Mouse (Mus musculus) lung, postnatal 0 days (tissue): ENCODE measurements around the gene Nptn.

Experiments used
- CTCF ChIP-seq: IDR thresholded peaks from 2 replicates; pipeline ENCODE4 v1.5.1; 2016; ENCODE audit warnings: antibody characterized with exemption, mild to moderate bottlenecking
- EP300 ChIP-seq: IDR thresholded peaks from 2 replicates; pipeline ENCODE4 v1.6.1; 2016; ENCODE audit warnings: antibody characterized with exemption, mild to moderate bottlenecking, control low read depth

DNA sequence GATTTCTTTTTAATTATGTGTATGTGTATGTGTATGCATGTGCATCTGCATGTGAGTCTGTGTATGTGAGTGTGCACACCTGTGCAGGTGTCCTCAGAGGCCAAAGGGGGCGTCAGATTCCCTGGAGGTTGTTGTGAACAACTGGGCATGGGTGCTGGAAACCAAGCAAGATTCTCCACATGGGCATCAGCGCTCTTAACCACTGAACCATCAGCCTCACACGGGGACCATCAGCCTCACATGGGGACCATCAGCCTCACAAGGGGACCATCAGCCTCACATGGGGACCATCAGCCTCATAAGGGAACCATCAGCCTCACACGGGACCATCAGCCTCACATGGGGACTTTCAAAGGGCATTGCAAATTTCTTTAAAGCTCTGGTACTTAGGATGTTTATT is 108.7 kb downstream of the Nptn start:
- TF ChIP-seq EP300 (no peak), CTCF (no peak)
